In genomic region chr8:107370311-107370710, GRCm38 (mm10) we compare ENCODE assay signal across 29 mouse cellular contexts. TPM values are rescaled to one million over a fixed set of nuclear protein-coding genes. Genes with fewer than 3 reads are reported as not detected.
DNase-seq lines count a peak whose midpoint lies in the region; ATAC-seq and TF ChIP-seq lines count a peak whose summit lies in the region.
"Had no signal": no experiment of that assay in that cellular context is flagged by ENCODE, and none has a peak within 500 bp of the region (broad histone marks: within the 10 kb centered on the region; RNA-seq: fewer than 3 reads in every experiment).

No protein-coding gene starts in this region.

- H3K9ac ChIP-seq in heart, embryonic 15.5 days, result no peak overlapping the region
- H3K9ac ChIP-seq in heart, adult 2 months (ENCODE audit: low read depth, low read length), result no peak overlapping the region
- no peak overlapping the region for H3K9ac ChIP-seq in hindbrain, postnatal 0 days (replicated peaks; ENCODE audit: low read length)
- H3K9ac ChIP-seq: embryonic facial prominence, embryonic 15.5 days; heart, embryonic 13.5 days; hindbrain, embryonic 15.5 days; intestine, embryonic 15.5 days; limb, embryonic 15.5 days; liver, embryonic 13.5 days; midbrain, embryonic 13.5 days; neural tube, embryonic 13.5 days had no signal

- intact Hi-C loops in heart, adult 2 months (cut with DNase I), result no loop called here

- H3K4me1 ChIP-seq in heart, embryonic 15.5 days (replicated peaks), result no peaks in the 10 kb centered on the region
- no peaks in the 10 kb centered on the region for H3K4me1 ChIP-seq in heart, adult 2 months (ENCODE audit: control insufficient read depth, insufficient read depth, low read length)
- no peaks in the 10 kb centered on the region for H3K4me1 ChIP-seq in hindbrain, postnatal 0 days (ENCODE audit: insufficient read depth, low read length)
- H3K4me1 ChIP-seq: embryonic facial prominence, embryonic 10.5 days; embryonic facial prominence, embryonic 15.5 days; hindbrain, embryonic 10.5 days; hindbrain, embryonic 15.5 days; intestine, embryonic 15.5 days; limb, embryonic 10.5 days; limb, embryonic 15.5 days; liver, embryonic 13.5 days; midbrain, embryonic 13.5 days; neural tube, embryonic 13.5 days had no signal

- no peaks in the 10 kb centered on the region for H3K9me3 ChIP-seq in heart, embryonic 15.5 days (replicated peaks)
- H3K9me3 ChIP-seq in hindbrain, postnatal 0 days (ENCODE audit: low read length), result no peaks in the 10 kb centered on the region
- H3K9me3 ChIP-seq: embryonic facial prominence, embryonic 10.5 days; embryonic facial prominence, embryonic 15.5 days; heart, embryonic 13.5 days; hindbrain, embryonic 10.5 days; hindbrain, embryonic 15.5 days; intestine, embryonic 15.5 days; limb, embryonic 10.5 days; limb, embryonic 15.5 days; liver, embryonic 13.5 days; midbrain, embryonic 13.5 days; neural tube, embryonic 13.5 days had no signal

- H3K27me3 ChIP-seq in heart, embryonic 15.5 days, result no peaks in the 10 kb centered on the region
- no peaks in the 10 kb centered on the region for H3K27me3 ChIP-seq in heart, adult 2 months (ENCODE audit: control insufficient read depth, insufficient read depth, low read length)
- H3K27me3 ChIP-seq in hindbrain, postnatal 0 days (ENCODE audit: insufficient read depth, low read length), result no peaks in the 10 kb centered on the region
- H3K27me3 ChIP-seq: CH12.LX; embryonic facial prominence, embryonic 15.5 days; heart, embryonic 13.5 days; hindbrain, embryonic 15.5 days; intestine, embryonic 15.5 days; limb, embryonic 15.5 days; liver, embryonic 13.5 days; midbrain, embryonic 13.5 days; neural tube, embryonic 13.5 days had no signal

- no peak for TF ChIP-seq CTCF in heart, adult 2 months (IDR thresholded peaks at IDR 0.05)
- TF ChIP-seq CTCF in hindbrain, postnatal 0 days (IDR thresholded peaks at IDR 0.05; ENCODE audit: low read depth), result no peak

- no peak for DNase-seq in heart, adult 2 months
- DNase-seq in kidney, postnatal 25 days, result peak; percentile 14 to 43
- no peak for DNase-seq in kidney, adult 18-20 months
- DNase-seq in adrenal gland, postnatal 10 days, result peak; percentile 35
- DNase-seq in lung, postnatal 4 days, result no peak
- DNase-seq in hindbrain, postnatal 0 days (ENCODE audit: low spot score), result no peak
- DNase-seq: cerebellum, adult 8-10 months; cerebellum, postnatal 25 days; gastrocnemius, postnatal 14 days; kidney, postnatal 4 days; layer of hippocampus, postnatal 36 days; liver, embryonic 13.5 days; lung, adult 18-20 months; thymus, postnatal 4 days had no signal

- peaks cover 69% of the 10 kb centered on the region for H3K36me3 ChIP-seq in heart, embryonic 15.5 days
- peaks cover 12% of the 10 kb centered on the region for H3K36me3 ChIP-seq in heart, adult 2 months (ENCODE audit: control insufficient read depth, insufficient read depth, low read length)
- H3K36me3 ChIP-seq in hindbrain, postnatal 0 days (ENCODE audit: insufficient read depth, low read length), result peaks cover 33% of the 10 kb centered on the region

- no peak for TF ChIP-seq EP300 in heart, adult 2 months (IDR thresholded peaks at IDR 0.05; ENCODE audit: insufficient read depth, low read depth, low read length)

- no peak for TF ChIP-seq POLR2A in heart, adult 2 months (IDR thresholded peaks at IDR 0.05; ENCODE audit: insufficient read depth, low read depth, low read length)

- peak overlapping the region; percentile 37; the same call in 1 of the 2 replicates for H3K27ac ChIP-seq in heart, embryonic 15.5 days
- H3K27ac ChIP-seq in heart, adult 2 months, result no peak overlapping the region
- H3K27ac ChIP-seq in hindbrain, postnatal 0 days, result no peak overlapping the region
- H3K27ac ChIP-seq: embryonic facial prominence, embryonic 10.5 days; embryonic facial prominence, embryonic 15.5 days; heart, embryonic 13.5 days; hindbrain, embryonic 10.5 days; hindbrain, embryonic 15.5 days; intestine, embryonic 15.5 days; limb, embryonic 10.5 days; limb, embryonic 15.5 days; liver, embryonic 13.5 days; macrophage; midbrain, embryonic 13.5 days; neural tube, embryonic 13.5 days had no signal

- no peaks in the 10 kb centered on the region for H3K79me2 ChIP-seq in heart, adult 2 months (replicated peaks; ENCODE audit: control insufficient read depth, insufficient read depth, low read length)

- no peak for ATAC-seq in heart, embryonic 15.5 days (replicated peaks; ENCODE audit: insufficient number of reproducible peaks, insufficient read depth, low FRiP score, low read depth)
- no peak for ATAC-seq in hindbrain, postnatal 0 days
- ATAC-seq: forebrain, embryonic 14.5 days; intestine, embryonic 15.5 days; lung, postnatal 0 days; midbrain, embryonic 13.5 days had no signal

- no peak overlapping the region for H3K4me3 ChIP-seq in heart, embryonic 15.5 days
- H3K4me3 ChIP-seq in heart, adult 2 months, result no peak overlapping the region
- no peak overlapping the region for H3K4me3 ChIP-seq in hindbrain, postnatal 0 days (ENCODE audit: low read length)
- H3K4me3 ChIP-seq: embryonic facial prominence, embryonic 10.5 days; embryonic facial prominence, embryonic 15.5 days; heart, embryonic 13.5 days; hindbrain, embryonic 10.5 days; hindbrain, embryonic 15.5 days; intestine, embryonic 15.5 days; limb, embryonic 10.5 days; limb, embryonic 15.5 days; liver, embryonic 13.5 days; midbrain, embryonic 13.5 days; neural tube, embryonic 13.5 days had no signal

- no peak overlapping the region for H3K4me2 ChIP-seq in heart, embryonic 15.5 days
- H3K4me2 ChIP-seq in hindbrain, postnatal 0 days (ENCODE audit: low read depth, low read length), result no peak overlapping the region
- H3K4me2 ChIP-seq: embryonic facial prominence, embryonic 15.5 days; heart, embryonic 13.5 days; hindbrain, embryonic 15.5 days; intestine, embryonic 15.5 days; limb, embryonic 15.5 days; liver, embryonic 13.5 days; midbrain, embryonic 13.5 days; neural tube, embryonic 13.5 days had no signal

- 71% methylated on average over 4 of the region's 4 CpGs for WGBS in heart, embryonic 15.5 days
- WGBS in heart, adult 2 months, result 75% methylated on average over 4 of the region's 4 CpGs
- WGBS in hindbrain, postnatal 0 days, result 91% methylated on average over 4 of the region's 4 CpGs

RNA-seq across cellular contexts. Expression of gene Nqo1, which starts 32.7 kb away (rescaled TPM):
- 10.7 and 28.0 TPM in 2 replicates for polyA plus RNA-seq in heart, embryonic 15.5 days (2015; fragmentation: Nextera tagmentation; extraction: Ambion mirVana)
- total RNA-seq in heart, adult 2 months (2021), result 10 to 100 TPM; 43.5 to 58.2 TPM
- 36.7 and 63.2 TPM in 2 replicates for polyA plus RNA-seq in heart, adult 2 months (2012; rRNA removed)
- 1 to 10 TPM; 4.1 to 6.9 TPM for total RNA-seq in adrenal gland, postnatal 10 days (2021)
- 13.2 and 14.1 TPM in 2 replicates for total RNA-seq in hindbrain, postnatal 0 days (2014; rRNA removed)
- 22.1 and 23.7 TPM in 2 replicates for polyA plus RNA-seq in hindbrain, postnatal 0 days (2015; fragmentation: Nextera tagmentation; extraction: Ambion mirVana)

RNA-seq across cellular contexts. Expression of gene Nob1, which starts 54.5 kb away (rescaled TPM):
- polyA plus RNA-seq in heart, embryonic 15.5 days (2015; fragmentation: Nextera tagmentation; extraction: Ambion mirVana), result 44.4 and 50.2 TPM in 2 replicates
- total RNA-seq in heart, adult 2 months (2021), result 10 to 100 TPM; 21.5 to 22.0 TPM
- 21.7 and 30.6 TPM in 2 replicates for polyA plus RNA-seq in heart, adult 2 months (2012; rRNA removed)
- 10 to 100 TPM; 29.4 to 30.6 TPM for total RNA-seq in adrenal gland, postnatal 10 days (2021)
- 14.7 and 24.9 TPM in 2 replicates for total RNA-seq in hindbrain, postnatal 0 days (2014; rRNA removed)
- 48.9 and 49.5 TPM in 2 replicates for polyA plus RNA-seq in hindbrain, postnatal 0 days (2015; fragmentation: Nextera tagmentation; extraction: Ambion mirVana)

Comparison
In these comparisons a context has a peak if more than half of its experiments do, and no peak if none do; other contexts are left out.
1. DNase-seq: peak in kidney, postnatal 25 days (2 of 2) and adrenal gland, postnatal 10 days (single experiment); none in heart, adult 2 months (0 of 2), kidney, adult 18-20 months (single experiment), lung, postnatal 4 days (0 of 2) and hindbrain, postnatal 0 days (single experiment).